Mouse (Mus musculus): Measurements from ENCODE around the gene Dgkd.

The Dgkd gene

GRCm38 (mm10) chr1:87935546-87935945 is 82.5 kb downstream of the Dgkd start:
- DNase-seq (ENCODE audit: low read depth, low spot score) = no peak

GRCm38 (mm10) chr1:87936075-87936474 is 83.0 kb downstream of the Dgkd start:
- no peak for DNase-seq (ENCODE audit: low read depth, low spot score)

GRCm38 (mm10) chr1:87936516-87936915 is 83.4 kb downstream of the Dgkd start:
- no peak for DNase-seq (ENCODE audit: low read depth, low spot score)

- DNase-seq (ENCODE audit: low read depth, low spot score) = no peak
Observed at GRCm38 (mm10) chr1:87941765-87942164, 88.7 kb downstream of the Dgkd start.

- DNase-seq (ENCODE audit: low read depth, low spot score) = no peak
Observed at GRCm38 (mm10) chr1:87947681-87948091, 94.6 kb downstream of the Dgkd start.

- DNase-seq (ENCODE audit: low read depth, low spot score) = no peak
Observed at GRCm38 (mm10) chr1:87951641-87952040, 98.6 kb downstream of the Dgkd start.

- DNase-seq (ENCODE audit: low read depth, low spot score) = no peak
Observed at GRCm38 (mm10) chr1:87953073-87953472, 100.0 kb downstream of the Dgkd start.

GRCm38 (mm10) chr1:87958931-87959330 is 105.8 kb downstream of the Dgkd start:
- DNase-seq (ENCODE audit: low read depth, low spot score) = no peak

- DNase-seq (ENCODE audit: low read depth, low spot score) = no peak
Observed at GRCm38 (mm10) chr1:87959532-87959931, 106.4 kb downstream of the Dgkd start.

GRCm38 (mm10) chr1:87959998-87960431 is 106.9 kb downstream of the Dgkd start:
- peak; percentile 38 for DNase-seq (ENCODE audit: low read depth, low spot score)

GRCm38 (mm10) chr1:87960752-87961151 is 107.7 kb downstream of the Dgkd start:
- peak; percentile 55 for DNase-seq (ENCODE audit: low read depth, low spot score)

- DNase-seq (ENCODE audit: low read depth, low spot score) = peak; percentile 98
Observed at GRCm38 (mm10) chr1:87961459-87962167, 108.5 kb downstream of the Dgkd start.

- DNase-seq (ENCODE audit: low read depth, low spot score) = no peak
Observed at GRCm38 (mm10) chr1:87970381-87970780, 117.3 kb downstream of the Dgkd start.

GRCm38 (mm10) chr1:87982291-87982690 is 129.2 kb downstream of the Dgkd start:
- DNase-seq (ENCODE audit: low read depth, low spot score) = no peak

GRCm38 (mm10) chr1:87992716-87993115 is 139.6 kb downstream of the Dgkd start:
- no peak for DNase-seq (ENCODE audit: low read depth, low spot score)

Data from c-Kit-negative CD71-positive TER-119-positive erythroid progenitor cells, embryonic 14.5 days (primary cell).